Mouse (Mus musculus): ENCODE data around the gene Mtmr12. TPM values are rescaled to one million over a fixed set of nuclear protein-coding genes. Genes with fewer than 3 reads are reported as not detected.

Gene Mtmr12
- polyA plus RNA-seq, 1 experiment: 49.2 TPM

DNA sequence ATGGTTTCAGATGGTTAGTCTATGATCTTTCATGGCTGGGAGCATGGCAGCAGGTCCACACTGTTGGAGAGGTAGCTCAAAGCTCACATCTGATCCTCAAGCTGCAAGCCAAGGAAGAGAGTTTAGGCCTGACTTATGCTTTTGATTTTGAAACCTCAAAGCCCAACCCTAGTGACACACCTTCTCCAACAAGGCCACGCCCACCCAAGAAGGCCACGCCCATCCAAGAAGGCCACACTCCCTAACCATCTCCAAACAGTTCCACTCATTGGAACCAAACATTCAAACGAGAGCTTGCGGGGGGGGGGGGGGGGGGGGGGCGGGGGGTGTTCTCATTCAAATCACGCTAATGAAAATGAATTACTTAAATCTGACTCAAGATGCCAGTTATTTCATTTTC, 96.9 kb downstream of the Mtmr12 start:
- Histone ChIP-seq H3K27ac (ENCODE audit: control insufficient read depth, insufficient read depth, low read length) (no peak overlapping the region), H3K36me3 (ENCODE audit: control insufficient read depth, insufficient read depth, low read length) (no peaks in the 10 kb centered on the region), H3K4me3 (ENCODE audit: control insufficient read depth, insufficient read depth, low read length) (no peak overlapping the region), H3K4me1 (replicated peaks; ENCODE audit: control insufficient read depth, insufficient read depth, low read length) (no peaks in the 10 kb centered on the region), H3K27me3 (ENCODE audit: control insufficient read depth, insufficient read depth, low read length) (no peaks in the 10 kb centered on the region)
- 72% methylated on average over 6 of the region's 6 CpGs for WGBS
- TF ChIP-seq CTCF (IDR thresholded peaks at IDR 0.05; ENCODE audit: borderline replicate concordance, control insufficient read depth, extremely low read depth, insufficient read depth, low read length, poor library complexity) (no peak), POLR2A (IDR thresholded peaks at IDR 0.05; ENCODE audit: control insufficient read depth, extremely low read depth, insufficient read depth, low read length, poor library complexity) (no peak)
- DNase-seq: no peak

DNA sequence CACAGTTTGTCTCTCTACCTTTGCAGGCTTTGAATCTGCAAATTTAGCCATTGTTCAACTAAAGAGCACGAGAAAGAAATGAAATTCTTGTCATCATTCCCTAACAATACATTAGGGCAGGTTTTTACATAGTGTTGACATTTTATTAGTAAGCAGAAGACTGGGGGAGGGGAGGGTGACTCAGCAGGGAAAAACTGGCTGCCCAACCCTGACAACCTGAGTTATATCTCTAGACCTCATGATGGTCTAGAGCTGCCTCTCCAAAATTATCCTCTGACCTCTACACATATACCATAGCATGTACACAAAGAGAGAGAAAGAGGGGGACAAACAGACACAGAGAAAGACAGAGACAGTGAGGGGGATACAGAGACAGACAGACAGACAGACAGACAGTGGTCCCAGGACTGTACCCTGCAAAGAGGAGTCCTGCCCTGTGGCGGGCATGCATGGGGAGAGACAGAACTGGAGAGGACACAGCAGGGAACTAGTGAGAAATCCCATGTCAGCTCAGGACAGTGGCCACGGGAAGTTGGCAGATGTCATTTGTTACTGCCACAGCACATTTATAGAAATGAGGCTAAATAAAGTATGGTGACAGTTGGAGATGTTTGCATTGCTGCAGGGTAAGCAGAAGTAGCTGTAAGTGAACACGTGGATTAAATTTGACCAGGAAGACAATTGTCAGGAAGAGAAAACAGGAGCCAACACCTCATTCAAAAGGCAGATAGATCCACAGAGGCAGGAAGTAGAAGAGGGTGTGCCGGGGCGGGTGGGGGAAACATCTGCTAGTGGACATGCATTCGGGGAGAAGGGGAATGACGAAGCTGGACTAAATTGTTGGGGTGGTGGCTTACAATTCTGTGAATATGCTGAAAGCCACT, 101.6 kb downstream of the Mtmr12 start:
- no peak for TF ChIP-seq CTCF (IDR thresholded peaks at IDR 0.05; ENCODE audit: borderline replicate concordance, control insufficient read depth, extremely low read depth, insufficient read depth, low read length, poor library complexity)
- TF ChIP-seq POLR2A (IDR thresholded peaks at IDR 0.05; ENCODE audit: control insufficient read depth, extremely low read depth, insufficient read depth, low read length, poor library complexity): no peak
- no peaks in the 10 kb centered on the region for H3K36me3 ChIP-seq (ENCODE audit: control insufficient read depth, insufficient read depth, low read length)
- H3K4me3 ChIP-seq (ENCODE audit: control insufficient read depth, insufficient read depth, low read length): no peak overlapping the region
- no peak for DNase-seq
- no peaks in the 10 kb centered on the region for H3K4me1 ChIP-seq (replicated peaks; ENCODE audit: control insufficient read depth, insufficient read depth, low read length)
- no peak overlapping the region for H3K27ac ChIP-seq (ENCODE audit: control insufficient read depth, insufficient read depth, low read length)
- H3K27me3 ChIP-seq (ENCODE audit: control insufficient read depth, insufficient read depth, low read length): no peaks in the 10 kb centered on the region
- WGBS: 25% methylated on average over 8 of the region's 8 CpGs

DNA sequence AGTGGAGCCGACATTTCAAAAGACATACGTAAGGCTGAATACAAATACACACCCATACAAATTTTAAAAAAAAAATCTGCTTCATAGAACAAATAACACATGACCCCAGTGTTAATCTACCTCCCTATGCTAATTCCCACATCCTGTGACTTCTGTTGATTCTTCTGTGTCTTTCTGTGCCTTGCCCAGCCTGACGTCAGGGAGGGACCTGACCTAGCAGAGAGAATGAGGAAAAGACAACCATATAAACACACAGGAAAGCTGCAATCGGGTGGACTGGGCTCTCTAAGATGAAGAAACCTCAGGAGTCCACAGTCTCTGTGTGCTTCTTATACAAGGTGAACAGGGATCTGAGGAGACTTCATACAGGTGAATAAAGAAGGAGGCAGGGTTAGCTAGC, 102.3 kb downstream of the Mtmr12 start:
- WGBS: 62% methylated on average over 4 of the region's 4 CpGs
- Histone ChIP-seq H3K27ac (ENCODE audit: control insufficient read depth, insufficient read depth, low read length) (no peak overlapping the region), H3K4me3 (ENCODE audit: control insufficient read depth, insufficient read depth, low read length) (no peak overlapping the region), H3K4me1 (replicated peaks; ENCODE audit: control insufficient read depth, insufficient read depth, low read length) (no peaks in the 10 kb centered on the region), H3K36me3 (ENCODE audit: control insufficient read depth, insufficient read depth, low read length) (no peaks in the 10 kb centered on the region), H3K27me3 (ENCODE audit: control insufficient read depth, insufficient read depth, low read length) (no peaks in the 10 kb centered on the region)
- DNase-seq: no peak
- TF ChIP-seq CTCF (IDR thresholded peaks at IDR 0.05; ENCODE audit: borderline replicate concordance, control insufficient read depth, extremely low read depth, insufficient read depth, low read length, poor library complexity) (no peak), POLR2A (IDR thresholded peaks at IDR 0.05; ENCODE audit: control insufficient read depth, extremely low read depth, insufficient read depth, low read length, poor library complexity) (no peak)

DNA sequence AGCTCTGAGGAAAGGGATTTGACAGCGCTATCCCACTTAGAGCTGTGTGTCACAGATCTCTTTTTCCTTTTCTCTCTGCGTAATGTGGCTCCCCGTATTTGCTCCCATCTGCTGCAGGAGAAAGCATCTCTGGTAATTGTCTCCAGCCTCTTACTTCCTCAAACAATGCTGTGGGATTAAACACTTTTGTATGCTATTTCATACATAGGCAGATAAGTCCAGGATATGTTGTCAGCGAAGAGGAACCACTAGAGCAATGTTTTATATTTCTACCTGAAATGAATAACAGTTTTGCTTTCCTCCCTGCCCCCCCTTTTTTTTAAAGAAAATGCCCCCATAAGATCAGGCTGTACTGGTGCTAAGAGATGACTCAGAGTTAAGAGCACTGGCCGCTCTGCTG, 103.7 kb downstream of the Mtmr12 start:
- WGBS: 95% methylated on average over 5 of the region's 5 CpGs
- TF ChIP-seq CTCF (IDR thresholded peaks at IDR 0.05; ENCODE audit: borderline replicate concordance, control insufficient read depth, extremely low read depth, insufficient read depth, low read length, poor library complexity) (no peak), POLR2A (IDR thresholded peaks at IDR 0.05; ENCODE audit: control insufficient read depth, extremely low read depth, insufficient read depth, low read length, poor library complexity) (no peak)
- no peak overlapping the region for H3K27ac ChIP-seq (ENCODE audit: control insufficient read depth, insufficient read depth, low read length)
- H3K4me3 ChIP-seq (ENCODE audit: control insufficient read depth, insufficient read depth, low read length): no peak overlapping the region
- H3K36me3 ChIP-seq (ENCODE audit: control insufficient read depth, insufficient read depth, low read length): no peaks in the 10 kb centered on the region
- no peak for DNase-seq
- H3K4me1 ChIP-seq (replicated peaks; ENCODE audit: control insufficient read depth, insufficient read depth, low read length): no peaks in the 10 kb centered on the region
- H3K27me3 ChIP-seq (ENCODE audit: control insufficient read depth, insufficient read depth, low read length): no peaks in the 10 kb centered on the region

DNA sequence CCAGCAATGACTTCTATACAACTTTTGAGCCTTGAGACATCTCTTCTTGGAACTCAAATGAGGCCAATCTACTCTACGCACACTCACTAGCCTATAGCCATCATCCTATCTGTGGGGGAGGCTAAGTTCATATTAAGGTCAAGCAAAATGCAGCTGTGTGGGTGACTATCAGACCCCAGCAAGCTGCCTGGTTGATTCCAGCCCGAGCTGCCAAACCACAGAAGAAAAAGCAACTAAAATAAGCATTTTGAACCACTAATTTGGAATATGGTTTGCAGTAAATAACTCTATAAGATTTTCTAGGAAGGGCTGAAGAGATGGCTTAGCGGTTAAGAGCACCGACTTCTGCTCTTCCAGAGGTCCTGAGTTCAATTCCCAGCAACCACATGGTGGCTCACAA, 105.8 kb downstream of the Mtmr12 start:
- no peak overlapping the region for H3K27ac ChIP-seq (ENCODE audit: control insufficient read depth, insufficient read depth, low read length)
- WGBS: 64% methylated on average over 4 of the region's 4 CpGs
- no peaks in the 10 kb centered on the region for H3K27me3 ChIP-seq (ENCODE audit: control insufficient read depth, insufficient read depth, low read length)
- H3K4me1 ChIP-seq (replicated peaks; ENCODE audit: control insufficient read depth, insufficient read depth, low read length): no peaks in the 10 kb centered on the region
- no peak overlapping the region for H3K4me3 ChIP-seq (ENCODE audit: control insufficient read depth, insufficient read depth, low read length)
- TF ChIP-seq POLR2A (IDR thresholded peaks at IDR 0.05; ENCODE audit: control insufficient read depth, extremely low read depth, insufficient read depth, low read length, poor library complexity): no peak
- TF ChIP-seq CTCF (IDR thresholded peaks at IDR 0.05; ENCODE audit: borderline replicate concordance, control insufficient read depth, extremely low read depth, insufficient read depth, low read length, poor library complexity): no peak
- no peak for DNase-seq
- H3K36me3 ChIP-seq (ENCODE audit: control insufficient read depth, insufficient read depth, low read length): no peaks in the 10 kb centered on the region

DNA sequence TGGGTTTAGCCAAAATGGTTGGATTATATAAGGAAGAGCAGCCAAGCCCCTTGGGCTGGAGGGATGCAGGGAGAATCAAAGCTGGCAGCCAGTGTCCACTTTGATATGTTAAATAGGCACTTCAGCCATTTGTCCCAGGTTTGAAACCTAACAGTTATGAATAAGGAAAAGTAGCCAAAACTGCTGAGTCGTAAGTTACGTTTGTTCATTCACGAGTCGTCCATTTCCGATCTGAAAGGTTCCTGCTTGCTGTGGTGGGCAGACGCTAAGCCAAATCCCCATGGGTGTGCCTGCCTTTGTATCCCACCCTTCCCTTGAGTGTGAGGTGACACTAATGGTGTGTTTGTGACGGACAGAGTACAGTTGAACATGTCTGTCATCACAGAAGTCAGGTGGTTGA, 106.6 kb downstream of the Mtmr12 start:
- Histone ChIP-seq H3K4me1 (replicated peaks; ENCODE audit: control insufficient read depth, insufficient read depth, low read length) (no peaks in the 10 kb centered on the region), H3K27me3 (ENCODE audit: control insufficient read depth, insufficient read depth, low read length) (no peaks in the 10 kb centered on the region), H3K4me3 (ENCODE audit: control insufficient read depth, insufficient read depth, low read length) (no peak overlapping the region), H3K36me3 (ENCODE audit: control insufficient read depth, insufficient read depth, low read length) (no peaks in the 10 kb centered on the region), H3K27ac (ENCODE audit: control insufficient read depth, insufficient read depth, low read length) (no peak overlapping the region)
- TF ChIP-seq CTCF (IDR thresholded peaks at IDR 0.05; ENCODE audit: borderline replicate concordance, control insufficient read depth, extremely low read depth, insufficient read depth, low read length, poor library complexity): no peak
- no peak for TF ChIP-seq POLR2A (IDR thresholded peaks at IDR 0.05; ENCODE audit: control insufficient read depth, extremely low read depth, insufficient read depth, low read length, poor library complexity)
- no peak for DNase-seq
- WGBS: 84% methylated on average over 7 of the region's 7 CpGs
